ENCODE assay signal across 18 mouse cellular contexts in genomic region chr9:40709587-40709986, GRCm38 (mm10). TPM values are rescaled to one million over a fixed set of nuclear protein-coding genes. Genes with fewer than 3 reads are reported as not detected.
DNase-seq lines count a peak whose midpoint lies in the region; ATAC-seq lines count a peak whose summit lies in the region.
"Had no signal": no experiment of that assay in that cellular context is flagged by ENCODE, and none has a peak within 500 bp of the region (broad histone marks: within the 10 kb centered on the region; RNA-seq: fewer than 3 reads in every experiment).

No protein-coding gene starts in this region.

- no peaks in the 10 kb centered on the region for H3K9me3 ChIP-seq in kidney, embryonic 15.5 days (replicated peaks)
- no peaks in the 10 kb centered on the region for H3K9me3 ChIP-seq in forebrain, embryonic 15.5 days
- H3K9me3 ChIP-seq in hindbrain, embryonic 12.5 days (replicated peaks) = no peaks in the 10 kb centered on the region
- no peaks in the 10 kb centered on the region for H3K9me3 ChIP-seq in neural tube, embryonic 14.5 days (ENCODE audit: control insufficient read depth, low read length)
- H3K9me3 ChIP-seq: heart, embryonic 15.5 days; liver, embryonic 12.5 days had no signal

- no peak for ATAC-seq in kidney, embryonic 15.5 days (replicated peaks; ENCODE audit: low FRiP score)
- ATAC-seq in forebrain, embryonic 15.5 days (replicated peaks) = no peak
- no peak for ATAC-seq in hindbrain, embryonic 12.5 days (ENCODE audit: low FRiP score)
- ATAC-seq in neural tube, embryonic 14.5 days (ENCODE audit: low read depth) = no peak
- ATAC-seq: CD4-positive, CD25-positive, alpha-beta regulatory T cell, adult 4 months; liver, embryonic 12.5 days had no signal

- H3K27me3 ChIP-seq in kidney, embryonic 15.5 days = no peaks in the 10 kb centered on the region; the same call in 1 of the 2 replicates
- H3K27me3 ChIP-seq in forebrain, embryonic 15.5 days = no peaks in the 10 kb centered on the region
- H3K27me3 ChIP-seq in hindbrain, embryonic 12.5 days = no peaks in the 10 kb centered on the region
- no peaks in the 10 kb centered on the region for H3K27me3 ChIP-seq in neural tube, embryonic 14.5 days (ENCODE audit: control insufficient read depth, insufficient read depth, low read length)
- H3K27me3 ChIP-seq: heart, embryonic 15.5 days; liver, embryonic 12.5 days had no signal

- H3K36me3 ChIP-seq in kidney, embryonic 15.5 days = no peaks in the 10 kb centered on the region
- H3K36me3 ChIP-seq in forebrain, embryonic 15.5 days = no peaks in the 10 kb centered on the region
- H3K36me3 ChIP-seq in hindbrain, embryonic 12.5 days = no peaks in the 10 kb centered on the region
- no peaks in the 10 kb centered on the region for H3K36me3 ChIP-seq in neural tube, embryonic 14.5 days (ENCODE audit: control insufficient read depth, insufficient read depth, low read length)
- H3K36me3 ChIP-seq: heart, embryonic 15.5 days; liver, embryonic 12.5 days had no signal

- WGBS in kidney, embryonic 15.5 days = 50% methylated on average over 3 of the region's 3 CpGs
- WGBS in forebrain, embryonic 15.5 days = 46% methylated on average over 3 of the region's 3 CpGs
- 48% methylated on average over 3 of the region's 3 CpGs for WGBS in hindbrain, embryonic 12.5 days
- WGBS in neural tube, embryonic 14.5 days = 48% methylated on average over 3 of the region's 3 CpGs

- no peak overlapping the region for H3K4me3 ChIP-seq in kidney, embryonic 15.5 days (replicated peaks)
- H3K4me3 ChIP-seq in forebrain, embryonic 15.5 days = no peak overlapping the region
- H3K4me3 ChIP-seq in hindbrain, embryonic 12.5 days = no peak overlapping the region
- H3K4me3 ChIP-seq in neural tube, embryonic 14.5 days (ENCODE audit: low read depth, low read length) = no peak overlapping the region
- H3K4me3 ChIP-seq: heart, embryonic 15.5 days; liver, embryonic 12.5 days; myocyte had no signal

- H3K27ac ChIP-seq in kidney, embryonic 15.5 days = peak overlapping the region; percentile 81
- H3K27ac ChIP-seq in forebrain, embryonic 15.5 days (replicated peaks) = peak overlapping the region; percentile 53
- H3K27ac ChIP-seq in hindbrain, embryonic 12.5 days = peak overlapping the region; percentile 84
- peak overlapping the region; percentile 55 for H3K27ac ChIP-seq in neural tube, embryonic 14.5 days (ENCODE audit: low read depth, low read length)
- H3K27ac ChIP-seq: heart, embryonic 15.5 days; liver, embryonic 12.5 days had no signal

- DNase-seq in kidney, postnatal 10 days = no peak
- DNase-seq in thymus, postnatal 0 days (ENCODE audit: low spot score) = no peak
- no peak for DNase-seq in heart, adult 9 months (ENCODE audit: low spot score in 2 of 2)
- DNase-seq: cerebellum, adult 9-10 months; gastrocnemius, postnatal 36 days; kidney, adult 11 months; thymus, postnatal 14 days had no signal

- H3K9ac ChIP-seq in kidney, embryonic 15.5 days = no peak overlapping the region
- H3K9ac ChIP-seq in forebrain, embryonic 15.5 days (replicated peaks) = no peak overlapping the region
- no peak overlapping the region for H3K9ac ChIP-seq in hindbrain, embryonic 12.5 days
- no peak overlapping the region for H3K9ac ChIP-seq in neural tube, embryonic 14.5 days (replicated peaks; ENCODE audit: low read depth, low read length)
- H3K9ac ChIP-seq: heart, embryonic 15.5 days; liver, embryonic 12.5 days had no signal

- no peak overlapping the region for H3K4me2 ChIP-seq in kidney, embryonic 15.5 days
- H3K4me2 ChIP-seq in forebrain, embryonic 15.5 days (replicated peaks) = no peak overlapping the region
- H3K4me2 ChIP-seq in hindbrain, embryonic 12.5 days (replicated peaks) = no peak overlapping the region
- no peak overlapping the region for H3K4me2 ChIP-seq in neural tube, embryonic 14.5 days (ENCODE audit: low read depth, low read length)
- H3K4me2 ChIP-seq: heart, embryonic 15.5 days; liver, embryonic 12.5 days had no signal

- peaks cover 54% of the 10 kb centered on the region for H3K4me1 ChIP-seq in kidney, embryonic 15.5 days
- peaks cover 20% of the 10 kb centered on the region for H3K4me1 ChIP-seq in forebrain, embryonic 15.5 days
- peaks cover 37% of the 10 kb centered on the region for H3K4me1 ChIP-seq in hindbrain, embryonic 12.5 days
- H3K4me1 ChIP-seq in neural tube, embryonic 14.5 days (ENCODE audit: control insufficient read depth, insufficient read depth, low read length) = peaks cover 14% of the 10 kb centered on the region

RNA-seq across cellular contexts. Expression of gene Clmp, which starts 23.8 kb away (rescaled TPM):
- 26.7 and 29.9 TPM in 2 replicates for polyA plus RNA-seq in kidney, embryonic 15.5 days (2015; fragmentation: Nextera tagmentation; extraction: Ambion mirVana)
- 53.9 and 56.3 TPM in 2 replicates for polyA plus RNA-seq in forebrain, embryonic 15.5 days (2015; fragmentation: Nextera tagmentation; extraction: Ambion mirVana)
- 59.6 and 62.0 TPM in 2 replicates for polyA plus RNA-seq in hindbrain, embryonic 12.5 days (2016; fragmentation: Nextera tagmentation; extraction: Ambion mirVana)
- polyA plus RNA-seq in neural tube, embryonic 14.5 days (2014; fragmentation: Nextera tagmentation; extraction: Ambion mirVana) = 59.2 and 62.0 TPM in 2 replicates
- 0.74 and 0.75 TPM in 2 replicates for polyA plus RNA-seq in thymus, postnatal 0 days (2015; fragmentation: Nextera tagmentation; extraction: Ambion mirVana)

RNA-seq across cellular contexts. Expression of gene Gm21915, which starts 39.2 kb away (rescaled TPM):
- not detected in 2 replicates for polyA plus RNA-seq in kidney, embryonic 15.5 days (2015; fragmentation: Nextera tagmentation; extraction: Ambion mirVana)
- not detected in 2 replicates for polyA plus RNA-seq in forebrain, embryonic 15.5 days (2015; fragmentation: Nextera tagmentation; extraction: Ambion mirVana)
- not detected in 2 replicates for polyA plus RNA-seq in hindbrain, embryonic 12.5 days (2016; fragmentation: Nextera tagmentation; extraction: Ambion mirVana)
- not detected in 2 replicates for polyA plus RNA-seq in neural tube, embryonic 14.5 days (2014; fragmentation: Nextera tagmentation; extraction: Ambion mirVana)
- polyA plus RNA-seq in thymus, postnatal 0 days (2015; fragmentation: Nextera tagmentation; extraction: Ambion mirVana) = not detected in 2 replicates
- polyA plus RNA-seq: brain, embryonic 14.5 days; CD4-positive, CD25-positive, alpha-beta regulatory T cell, adult 4 months; embryonic facial prominence, embryonic 11.5 days; heart, embryonic 15.5 days; liver, embryonic 12.5 days; myocyte; spleen, adult 2 months had no signal

Comparison
In these comparisons a context has a peak if more than half of its experiments do, and no peak if none do; other contexts are left out.
1. RNA of gene Clmp, which starts 23.8 kb away (polyA plus RNA-seq): 59.2 to 62.0 TPM in neural tube, embryonic 14.5 days, 59.6 to 62.0 TPM in hindbrain, embryonic 12.5 days, 53.9 to 56.3 TPM in forebrain, embryonic 15.5 days and 26.7 to 29.9 TPM in kidney, embryonic 15.5 days; 0.74 to 0.75 TPM in thymus, postnatal 0 days; every median in the first group is over 10 times any median in the second.
2. Peak in every context shown above with its lines, with median percentiles within 50 percentile points of each other: H3K27ac ChIP-seq.